Mouse (Mus musculus): ENCODE results near the gene Pnldc1. TPM values are rescaled to one million over a fixed set of nuclear protein-coding genes. Genes with fewer than 3 reads are reported as not detected.
"Not testable (repeated sequence)": the region's sequence is repeated elsewhere in the genome, so short reads cannot be mapped to it uniquely, and the experiment has no call there.

The Pnldc1 gene
- 1.9 and 2.2 TPM in 2 replicates for polyA plus RNA-seq (2015; fragmentation: Nextera tagmentation; extraction: Ambion mirVana)

DNA sequence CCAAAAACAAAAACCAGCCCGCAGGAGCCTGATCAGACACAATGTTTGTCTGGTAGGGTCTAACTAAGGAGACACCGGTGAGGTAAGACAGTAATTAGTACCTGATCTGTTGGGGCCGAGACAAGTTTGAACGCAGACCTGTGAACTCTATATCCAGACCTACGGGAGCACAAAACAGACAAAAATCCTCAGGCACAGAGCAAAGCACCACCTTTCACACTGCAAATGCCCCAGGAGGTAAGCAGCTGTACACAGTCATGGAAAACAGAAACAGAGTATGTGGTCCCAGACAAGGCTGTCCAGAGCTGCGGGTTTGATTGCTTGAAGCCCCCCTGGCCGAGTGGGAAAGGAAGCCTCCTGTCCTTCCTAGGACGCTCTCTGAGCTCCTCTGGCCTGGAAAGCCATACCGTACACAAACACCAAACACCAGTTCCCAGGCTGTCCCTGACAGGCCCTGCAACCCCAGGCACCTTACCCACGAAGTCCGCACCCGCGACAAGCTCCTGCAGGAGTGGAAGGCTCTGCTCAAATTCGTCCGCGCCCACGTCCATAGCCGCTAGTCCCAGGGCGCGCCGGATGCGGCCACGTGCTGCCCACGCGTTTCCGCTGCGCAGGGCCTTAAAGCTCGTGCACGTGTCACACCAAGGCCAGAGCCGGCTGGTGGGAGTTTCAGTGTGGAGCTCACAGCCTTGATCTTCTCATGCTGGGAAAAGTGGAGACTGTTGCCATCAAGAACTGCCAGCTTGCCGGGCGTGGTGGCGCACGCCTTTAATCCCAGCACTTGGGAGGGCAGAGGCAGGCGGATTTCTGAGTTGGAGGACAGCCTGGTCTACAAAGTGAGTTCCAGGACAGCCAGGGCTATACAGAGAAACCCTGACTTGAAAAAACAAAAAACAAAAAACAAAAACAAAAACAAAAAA lies at the start of gene Pnldc1:
Pnldc1 (minus strand) TSS at position 870 of the 920 bp plus-strand sequence.
- Histone ChIP-seq H3K9ac (replicated peaks) (no peak within 1 kb of the TSS), H3K9me3 (no peaks in the 10 kb centered on the region), H3K4me3 (no peak within 1 kb of the TSS), H3K36me3 (peaks cover 45% of the 10 kb centered on the region), H3K27me3 (no peaks in the 10 kb centered on the region), H3K4me1 (no peaks in the 10 kb centered on the region), H3K27ac (replicated peaks) (no peak within 1 kb of the TSS), H3K4me2 (replicated peaks) (no peak within 1 kb of the TSS)
- no peak for ATAC-seq (replicated peaks)
- WGBS = 83% methylated on average over 35 of the region's 35 CpGs

DNA sequence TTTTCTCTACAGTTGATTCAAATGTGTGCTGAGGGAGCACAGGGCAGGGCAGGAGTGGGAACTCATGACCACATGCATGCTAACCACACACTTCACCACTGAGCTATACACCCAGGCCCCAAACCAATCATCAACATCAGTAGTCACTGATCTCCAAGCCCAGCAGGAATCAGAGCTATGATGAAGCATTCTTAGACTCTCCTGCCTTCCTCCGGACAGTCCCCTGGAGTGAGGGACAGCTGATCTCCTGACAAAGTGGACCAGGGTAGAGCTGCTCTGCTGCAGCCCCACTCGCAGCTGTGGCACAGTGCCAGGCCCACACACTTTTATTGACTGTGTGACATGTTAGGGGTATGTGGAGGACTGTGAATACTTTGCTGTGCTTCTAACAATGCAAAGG lies 49.3 kb upstream of the Pnldc1 start:
- peaks cover 14% of the 10 kb centered on the region for H3K36me3 ChIP-seq
- H3K4me3 ChIP-seq = peak overlapping the region; percentile 33
- H3K9me3 ChIP-seq; H3K27me3 ChIP-seq; ATAC-seq (replicated peaks); H3K27ac ChIP-seq (replicated peaks); H3K9ac ChIP-seq (replicated peaks): not testable (repeated sequence)
- 10% methylated on average over 2 of the region's 2 CpGs for WGBS
- peaks cover 19% of the 10 kb centered on the region for H3K4me1 ChIP-seq
- H3K4me2 ChIP-seq (replicated peaks) = peak overlapping the region; percentile 43

DNA sequence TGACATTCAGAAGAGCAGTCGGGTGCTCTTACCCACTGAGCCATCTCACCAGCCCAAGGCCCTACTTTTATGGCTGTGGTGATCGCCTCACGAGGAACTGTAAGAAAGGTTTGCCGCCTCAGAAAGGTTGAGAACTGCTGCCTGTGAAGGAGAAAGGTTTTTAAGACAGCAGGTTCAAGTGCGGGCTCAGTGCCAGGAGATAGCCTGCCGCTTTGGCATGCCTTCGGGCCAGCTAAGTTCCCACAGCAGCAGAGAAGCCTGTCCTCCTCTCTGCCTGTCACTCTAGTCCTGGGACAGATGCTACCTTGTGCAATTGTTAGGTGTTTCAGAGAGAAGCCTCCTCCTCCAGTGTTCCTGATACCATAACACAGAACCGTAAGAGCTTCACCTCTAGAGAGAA lies 46.6 kb upstream of the Pnldc1 start:
- WGBS = 87% methylated on average over 8 of the region's 8 CpGs
- H3K4me2 ChIP-seq (replicated peaks) = no peak overlapping the region
- no peaks in the 10 kb centered on the region for H3K27me3 ChIP-seq
- H3K27ac ChIP-seq (replicated peaks) = no peak overlapping the region
- ATAC-seq (replicated peaks) = no peak
- H3K9ac ChIP-seq (replicated peaks) = no peak overlapping the region
- no peaks in the 10 kb centered on the region for H3K9me3 ChIP-seq
- peaks cover 19% of the 10 kb centered on the region for H3K4me1 ChIP-seq
- H3K4me3 ChIP-seq = no peak overlapping the region
- peaks cover 27% of the 10 kb centered on the region for H3K36me3 ChIP-seq

DNA sequence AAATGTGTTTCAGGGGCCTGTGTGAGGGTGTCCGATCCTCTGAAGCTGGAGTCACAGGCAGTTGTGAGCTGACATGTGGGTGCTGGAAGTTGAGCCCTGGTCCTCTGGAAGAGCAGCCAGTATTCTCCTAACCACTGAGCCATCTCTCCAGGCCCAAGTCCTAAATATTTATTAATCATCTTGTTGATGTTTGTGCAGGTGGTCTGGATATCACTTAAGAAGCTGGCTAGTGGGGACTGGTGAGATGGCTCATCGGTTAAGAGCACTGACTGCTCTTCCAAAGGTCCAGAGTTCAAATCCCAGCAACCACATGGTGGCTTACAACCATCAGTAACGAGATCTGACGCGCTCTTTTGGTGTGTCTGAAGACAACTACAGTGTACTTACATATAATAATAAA lies 39.6 kb upstream of the Pnldc1 start:
- Histone ChIP-seq H3K4me2 (replicated peaks) (no peak overlapping the region), H3K4me3 (no peak overlapping the region), H3K27ac (replicated peaks) (no peak overlapping the region), H3K4me1 (no peaks in the 10 kb centered on the region), H3K9ac (replicated peaks) (no peak overlapping the region), H3K27me3 (no peaks in the 10 kb centered on the region), H3K36me3 (peaks cover 66% of the 10 kb centered on the region), H3K9me3 (no peaks in the 10 kb centered on the region)
- WGBS = 94% methylated on average over 5 of the region's 5 CpGs
- ATAC-seq (replicated peaks) = no peak

DNA sequence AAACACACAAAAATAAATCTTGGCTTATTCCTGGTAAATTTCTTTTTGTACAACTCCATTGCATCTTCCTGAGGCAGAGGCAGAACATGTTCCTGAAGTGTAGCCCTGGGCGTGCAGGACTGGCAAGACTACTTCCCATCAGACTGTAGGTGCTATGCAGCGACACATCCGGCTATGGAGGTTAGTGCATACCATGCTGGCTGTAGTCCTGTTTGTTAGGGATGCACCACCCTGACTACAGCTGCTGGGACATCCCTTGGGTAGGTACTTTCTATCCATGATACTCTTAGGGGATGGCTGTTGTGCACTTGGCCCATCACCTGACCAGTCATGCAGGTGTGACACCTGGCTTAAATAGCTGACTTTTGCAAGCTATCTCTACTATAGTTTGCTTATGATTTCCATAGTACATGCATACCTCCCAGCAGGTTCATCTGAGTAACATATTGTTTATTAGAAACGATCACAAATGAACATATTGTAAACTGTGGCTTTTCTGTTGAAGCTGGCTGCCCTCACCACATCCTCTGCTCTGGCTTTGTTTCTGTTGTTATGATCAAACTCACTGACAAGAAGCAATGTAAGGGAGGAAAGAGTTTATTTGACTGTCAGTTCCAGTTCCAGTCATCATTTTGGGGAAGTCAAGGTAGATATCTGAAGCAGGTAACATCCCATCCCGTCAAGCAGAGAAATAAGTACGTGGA lies 32.6 kb upstream of the Pnldc1 start:
- Histone ChIP-seq H3K4me1 (peaks cover 10% of the 10 kb centered on the region), H3K36me3 (peaks cover 43% of the 10 kb centered on the region), H3K4me2 (replicated peaks) (no peak overlapping the region), H3K4me3 (no peak overlapping the region), H3K27ac (replicated peaks) (no peak overlapping the region), H3K9ac (replicated peaks) (no peak overlapping the region), H3K27me3 (no peaks in the 10 kb centered on the region), H3K9me3 (no peaks in the 10 kb centered on the region)
- WGBS = 95% methylated on average over 6 of the region's 6 CpGs
- no peak for ATAC-seq (replicated peaks)

DNA sequence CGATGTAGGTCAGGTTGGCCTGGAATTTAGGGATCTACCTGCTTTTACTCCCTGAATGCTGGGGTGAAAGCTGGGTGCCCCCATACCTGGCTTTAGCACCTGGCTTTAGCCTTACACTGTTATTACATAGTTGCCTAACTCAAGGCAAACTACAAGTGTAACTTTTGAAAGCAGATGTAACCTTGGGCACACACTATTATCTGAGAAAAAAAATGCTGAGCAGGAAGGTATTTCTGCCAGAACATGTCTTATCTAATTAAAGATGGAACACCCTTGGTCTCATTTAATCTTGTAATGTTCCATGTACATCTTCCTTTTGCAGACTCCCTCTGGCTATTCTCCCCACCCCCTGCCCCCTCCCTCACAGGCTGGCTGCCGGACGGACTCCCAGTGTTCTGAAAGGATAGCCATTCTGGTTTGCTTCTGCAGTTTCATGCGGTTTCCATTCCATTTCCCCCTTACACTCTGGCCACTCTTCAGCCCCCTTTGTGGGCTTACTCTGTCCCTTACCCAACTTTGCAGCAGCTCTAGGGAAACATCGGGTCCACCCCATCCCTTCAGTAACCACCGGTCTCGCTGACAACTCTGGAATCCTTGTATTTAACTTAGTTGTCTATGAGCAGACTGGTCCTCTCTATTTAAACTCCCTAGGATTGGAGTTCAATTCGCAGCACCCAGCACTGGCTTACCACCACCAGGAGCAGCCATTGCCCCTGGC lies 31.7 kb upstream of the Pnldc1 start:
- WGBS = 75% methylated on average over 8 of the region's 8 CpGs
- H3K4me1 ChIP-seq = peaks cover 10% of the 10 kb centered on the region
- H3K9me3 ChIP-seq = no peaks in the 10 kb centered on the region
- ATAC-seq (replicated peaks) = no peak
- no peak overlapping the region for H3K27ac ChIP-seq (replicated peaks)
- H3K4me3 ChIP-seq = no peak overlapping the region
- peaks cover 38% of the 10 kb centered on the region for H3K36me3 ChIP-seq
- H3K27me3 ChIP-seq = no peaks in the 10 kb centered on the region
- no peak overlapping the region for H3K4me2 ChIP-seq (replicated peaks)
- H3K9ac ChIP-seq (replicated peaks) = no peak overlapping the region

DNA sequence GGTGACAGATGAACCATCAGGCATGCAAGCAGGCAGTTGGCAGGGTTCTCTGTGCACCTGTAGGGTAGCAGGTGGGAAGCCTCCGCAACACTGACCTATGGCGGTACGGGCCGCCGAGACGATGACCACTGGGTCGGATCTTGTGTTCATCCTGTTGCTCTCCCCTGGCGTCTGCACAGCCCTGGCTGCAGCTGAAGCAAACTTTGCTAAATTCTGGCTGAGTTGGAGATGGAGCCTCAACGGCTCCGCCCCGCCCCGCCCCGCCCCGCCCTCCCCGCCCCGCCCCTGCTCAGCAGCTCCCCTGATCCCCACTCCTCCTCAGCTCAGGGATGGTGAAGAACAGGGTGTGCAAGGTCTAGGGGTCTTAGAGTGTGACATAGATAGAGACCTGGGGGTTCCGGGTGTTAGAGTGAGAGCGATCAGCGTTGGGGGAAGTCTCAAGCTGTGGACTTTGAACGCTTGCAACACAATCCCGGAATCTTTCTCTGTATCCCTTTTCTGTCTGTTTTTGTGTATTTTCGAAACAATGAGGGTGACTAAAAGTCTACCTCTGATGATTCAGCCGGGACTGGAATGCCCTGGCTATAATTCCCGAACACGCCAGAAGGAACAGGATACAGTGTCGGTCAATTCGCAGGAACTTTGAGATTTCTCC lies 30.2 kb upstream of the Pnldc1 start, which contains the start of gene Acat3:
Acat3 (minus strand) TSS at position 450 of the 655 bp plus-strand sequence.
- 13% methylated on average over 27 of the region's 27 CpGs for WGBS
- Histone ChIP-seq H3K27me3 (no peaks in the 10 kb centered on the region), H3K9ac (replicated peaks) (no peak within 1 kb of the TSS), H3K27ac (replicated peaks) (no peak within 1 kb of the TSS), H3K9me3 (no peaks in the 10 kb centered on the region), H3K4me2 (replicated peaks) (peak within 1 kb of the TSS; percentile 42), H3K36me3 (peaks cover 28% of the 10 kb centered on the region), H3K4me3 (peak within 1 kb of the TSS; percentile 17; the same call in 1 of the 2 replicates), H3K4me1 (peaks cover 10% of the 10 kb centered on the region)
- ATAC-seq (replicated peaks) = peak; percentile 64

DNA sequence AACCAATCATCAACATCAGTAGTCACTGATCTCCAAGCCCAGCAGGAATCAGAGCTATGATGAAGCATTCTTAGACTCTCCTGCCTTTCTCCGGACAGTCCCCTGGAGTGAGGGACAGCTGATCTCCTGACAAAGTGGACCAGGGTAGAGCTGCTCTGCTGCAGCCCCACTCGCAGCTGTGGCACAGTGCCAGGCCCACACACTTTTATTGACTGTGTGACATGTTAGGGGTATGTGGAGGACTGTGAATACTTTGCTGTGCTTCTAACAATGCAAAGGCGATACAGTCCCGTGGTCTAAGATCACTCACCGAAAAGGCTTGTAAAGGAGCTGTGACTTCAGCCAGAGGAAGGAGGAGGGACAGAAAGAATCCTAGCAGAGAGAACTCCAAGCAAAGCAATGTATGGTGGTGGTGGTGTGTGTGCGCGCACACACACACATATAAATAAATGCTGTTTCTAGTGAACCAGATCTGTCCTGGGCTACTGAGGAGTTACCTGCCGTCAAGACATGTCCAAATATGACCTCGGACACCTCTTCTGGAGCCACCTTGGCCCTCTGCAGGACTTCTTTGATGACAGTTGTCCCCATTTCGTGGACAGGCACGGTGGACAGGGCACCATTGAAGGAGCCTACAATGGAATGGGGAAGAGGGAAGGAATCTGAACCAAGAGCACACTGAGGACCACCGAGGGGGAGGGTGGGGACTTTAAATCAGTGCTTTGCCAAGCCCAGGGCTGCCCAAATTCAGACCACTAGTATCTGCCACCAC lies 29.5 kb upstream of the Pnldc1 start:
- not testable (repeated sequence) for H3K4me1 ChIP-seq; H3K27ac ChIP-seq (replicated peaks); H3K9me3 ChIP-seq; H3K9ac ChIP-seq (replicated peaks); H3K27me3 ChIP-seq
- Histone ChIP-seq H3K4me3 (0 out of 2 replicates have a peak overlapping the region, but pooled peaks have one; percentile 17), H3K4me2 (replicated peaks) (peak overlapping the region; percentile 42), H3K36me3 (peaks cover 20% of the 10 kb centered on the region)
- WGBS = 34% methylated on average over 2 of the region's 12 CpGs
- ATAC-seq (replicated peaks) = peak; percentile 63

DNA sequence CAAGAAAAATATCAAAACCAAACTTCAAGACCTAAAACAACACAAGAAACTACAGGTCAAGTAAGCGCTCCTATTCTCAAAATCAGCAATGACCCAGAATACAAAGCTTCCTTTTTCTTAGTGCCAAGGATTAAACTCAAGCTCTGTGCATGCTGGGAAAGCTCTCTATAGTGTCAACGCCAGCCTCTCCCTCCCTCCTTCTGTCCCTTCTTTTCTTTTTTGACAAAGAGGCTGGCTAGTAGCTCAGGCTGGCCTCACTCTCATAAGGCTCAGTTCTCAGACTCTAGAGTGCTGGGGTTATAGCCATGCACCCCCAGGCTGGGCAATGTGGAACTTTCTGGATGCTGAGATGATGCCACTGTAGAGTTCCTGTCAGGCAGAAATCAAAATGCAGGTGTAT lies 28.0 kb upstream of the Pnldc1 start:
- H3K27me3 ChIP-seq = no peaks in the 10 kb centered on the region
- H3K36me3 ChIP-seq = peaks cover 10% of the 10 kb centered on the region
- H3K4me2 ChIP-seq (replicated peaks) = no peak overlapping the region
- 15% methylated on average over 2 of the region's 2 CpGs for whole genome bisulfite sequencing
- H3K4me3 ChIP-seq = no peak overlapping the region
- ATAC-seq (replicated peaks) = no peak
- peaks cover 10% of the 10 kb centered on the region for H3K4me1 ChIP-seq
- H3K9me3 ChIP-seq = no peaks in the 10 kb centered on the region
- no peak overlapping the region for H3K9ac ChIP-seq (replicated peaks)
- H3K27ac ChIP-seq (replicated peaks) = no peak overlapping the region

DNA sequence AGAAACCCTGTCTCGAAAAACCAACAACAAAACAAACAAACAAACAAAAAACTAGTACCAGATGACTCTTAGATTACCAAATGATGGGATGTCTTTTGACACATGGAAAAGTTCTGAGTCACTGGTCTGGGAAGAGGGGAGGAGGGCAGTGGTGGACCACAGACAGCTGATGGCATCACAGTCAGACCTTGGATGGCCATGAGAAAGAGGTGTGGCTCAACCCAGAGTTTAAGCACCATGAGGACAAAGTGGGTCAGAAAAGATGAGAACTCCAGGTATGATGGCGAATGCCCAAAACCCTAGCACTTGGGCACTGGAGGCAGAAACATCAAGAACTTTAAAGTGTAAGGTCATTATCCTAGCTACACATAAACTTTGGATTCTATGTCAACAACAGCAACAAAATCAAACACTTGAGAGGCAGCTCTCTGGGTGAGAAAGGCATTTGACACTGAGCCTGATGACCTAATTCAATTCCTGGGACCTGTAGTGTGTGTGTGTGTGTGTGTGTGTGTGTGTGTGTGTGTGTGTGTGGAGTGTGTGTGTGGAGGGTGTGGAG lies 27.5 kb upstream of the Pnldc1 start:
- Histone ChIP-seq H3K27ac (replicated peaks) (no peak overlapping the region), H3K36me3 (peaks cover 4% of the 10 kb centered on the region; the same call in 1 of the 2 replicates), H3K9ac (replicated peaks) (no peak overlapping the region), H3K4me3 (no peak overlapping the region), H3K9me3 (no peaks in the 10 kb centered on the region), H3K4me1 (peaks cover 10% of the 10 kb centered on the region), H3K27me3 (no peaks in the 10 kb centered on the region), H3K4me2 (replicated peaks) (no peak overlapping the region)
- 94% methylated on average over 2 of the region's 2 CpGs for WGBS
- no peak for ATAC-seq (replicated peaks)

DNA sequence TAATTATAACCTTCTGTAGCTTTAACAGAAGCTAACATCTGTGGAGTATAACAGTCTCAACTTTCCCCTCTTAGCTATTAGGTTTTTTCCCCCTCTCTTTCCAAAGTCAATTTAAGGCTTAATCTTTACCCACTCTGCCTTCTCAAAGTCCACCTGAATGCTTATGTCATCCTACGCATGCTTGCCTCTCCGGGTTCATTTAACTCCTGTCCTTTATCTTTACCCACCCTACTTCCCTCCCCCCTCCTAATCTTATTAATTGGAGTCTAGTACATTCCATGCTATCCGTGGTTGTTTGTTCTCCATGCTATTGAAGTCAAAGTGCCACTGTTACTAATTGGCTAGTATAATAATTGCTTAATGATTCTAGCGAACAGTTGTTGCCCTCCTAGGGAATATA lies 25.7 kb upstream of the Pnldc1 start:
- 14% methylated on average over 4 of the region's 4 CpGs for WGBS
- ATAC-seq (replicated peaks) = no peak

More for the DNA sequence above, 25.7 kb upstream of the Pnldc1 start:
- no peak overlapping the region for H3K9ac ChIP-seq (replicated peaks)
- no peak overlapping the region for H3K4me3 ChIP-seq
- H3K9me3 ChIP-seq = no peaks in the 10 kb centered on the region
- peaks cover 10% of the 10 kb centered on the region for H3K4me1 ChIP-seq
- no peaks in the 10 kb centered on the region for H3K27me3 ChIP-seq
- no peak overlapping the region for H3K4me2 ChIP-seq (replicated peaks)
- no peak overlapping the region for H3K27ac ChIP-seq (replicated peaks)
- H3K36me3 ChIP-seq = no peaks in the 10 kb centered on the region

Data from forebrain, embryonic 15.5 days (tissue).